Mouse (Mus musculus) C2C12 (cell line): Measurements from ENCODE around the gene Mastl.

Source experiments
- CEBPB ChIP-seq: IDR thresholded peaks from one replicate; pipeline ENCODE4 v1.6.1; 2011; ENCODE audit warnings: low read depth, mild to moderate bottlenecking, control low read depth, moderate library complexity
- CTCF ChIP-seq: IDR thresholded peaks from one replicate; pipeline ENCODE4 v1.5.1; 2011; ENCODE audit not compliant: control insufficient read depth, insufficient read depth, insufficient read length
- MAX ChIP-seq: IDR thresholded peaks from one replicate; pipeline ENCODE4 v1.6.1; 2011; ENCODE audit warnings: mild to moderate bottlenecking, control low read depth

DNA sequence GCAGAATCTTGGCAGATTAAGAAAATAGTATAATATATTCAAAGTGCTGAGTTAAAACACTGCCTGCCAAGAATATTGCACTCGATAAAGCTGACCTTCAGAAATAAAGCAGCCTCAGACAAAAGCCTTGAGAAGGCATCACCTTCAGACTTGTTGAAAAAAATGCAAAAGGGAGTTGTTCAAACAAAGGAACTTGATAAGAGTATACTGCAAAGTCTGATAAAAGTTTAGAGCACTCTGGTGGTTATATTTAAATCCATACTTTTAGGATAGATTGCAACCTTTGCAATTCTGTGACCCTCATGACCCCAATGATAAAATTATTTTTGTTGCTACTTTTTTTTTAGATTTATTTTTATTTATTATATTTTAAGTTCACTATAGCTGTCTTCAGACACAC lies 45.2 kb upstream of the Mastl start:
- no peak for TF ChIP-seq CTCF
- TF ChIP-seq MAX = no peak
- TF ChIP-seq CEBPB = no peak
